Mouse (Mus musculus) C2C12 (cell line): ENCODE results near the gene Slc29a1. TPM values are rescaled to one million over a fixed set of nuclear protein-coding genes. Genes with fewer than 3 reads are reported as not detected.

Source experiments
- H3K27me3 ChIP-seq: one replicate; pipeline ENCODE4 v1.6.1; 2011; ENCODE audit not compliant: control insufficient read depth, insufficient read depth, insufficient read length
- H3K36me3 ChIP-seq: one replicate; pipeline ENCODE4 v1.6.1; 2011; ENCODE audit not compliant: control insufficient read depth, insufficient read depth
- H3K4me3 ChIP-seq: one replicate; pipeline ENCODE4 v1.5.1; 2011; ENCODE audit warnings: mild to moderate bottlenecking, control low read depth; ENCODE audit not compliant: poor library complexity, insufficient read depth, severe bottlenecking
- H3K79me2 ChIP-seq: one replicate; pipeline ENCODE4 v1.6.1; 2011; ENCODE audit not compliant: control insufficient read depth, insufficient read depth
- H3K79me3 ChIP-seq: one replicate; pipeline ENCODE4 v1.6.1; 2011; ENCODE audit warnings: low read depth, control low read depth
- H3ac ChIP-seq: one replicate; pipeline ENCODE3; 2011; ENCODE audit warnings: low read depth; ENCODE audit not compliant: control insufficient read depth, insufficient read length
- CEBPB ChIP-seq: IDR thresholded peaks from one replicate; pipeline ENCODE4 v1.6.1; 2011; ENCODE audit warnings: low read depth, mild to moderate bottlenecking, control low read depth, moderate library complexity
- CTCF ChIP-seq: IDR thresholded peaks from one replicate; pipeline ENCODE4 v1.5.1; 2011; ENCODE audit not compliant: control insufficient read depth, insufficient read depth, insufficient read length
- FOSL1 ChIP-seq: IDR thresholded peaks from one replicate; pipeline ENCODE4 v1.8.0; 2011; ENCODE audit warnings: mild to moderate bottlenecking, low read length; ENCODE audit not compliant: poor library complexity, insufficient read depth, severe bottlenecking
- MAX ChIP-seq: IDR thresholded peaks from one replicate; pipeline ENCODE4 v1.6.1; 2011; ENCODE audit warnings: mild to moderate bottlenecking, control low read depth
- MYOD1 ChIP-seq: IDR thresholded peaks from one replicate; pipeline ENCODE4 v1.6.1; 2011; ENCODE audit warnings: low read depth; ENCODE audit not compliant: control insufficient read depth, insufficient read length
- MYOG ChIP-seq: IDR thresholded peaks from one replicate; pipeline ENCODE4 v1.6.1; 2011; ENCODE audit not compliant: control insufficient read depth, insufficient read length; ENCODE audit errors: extremely low read depth
- USF1 ChIP-seq: IDR thresholded peaks from one replicate; pipeline ENCODE4 v1.6.1; 2011; ENCODE audit warnings: low read depth, mild to moderate bottlenecking, control low read depth, moderate library complexity
- polyA plus RNA-seq: library from polyadenylated mRNA; unstranded; fragments of >200 nt; fragmentation: generic; extraction: Trizol; gene quantifications from one replicate; pipeline ENCODE4 v1.2.1, GENCODE M21; 2012; ENCODE audit warnings: missing spikeins

Slc29a1 gene
- polyA plus RNA-seq, 1 experiment = 264 TPM

DNA sequence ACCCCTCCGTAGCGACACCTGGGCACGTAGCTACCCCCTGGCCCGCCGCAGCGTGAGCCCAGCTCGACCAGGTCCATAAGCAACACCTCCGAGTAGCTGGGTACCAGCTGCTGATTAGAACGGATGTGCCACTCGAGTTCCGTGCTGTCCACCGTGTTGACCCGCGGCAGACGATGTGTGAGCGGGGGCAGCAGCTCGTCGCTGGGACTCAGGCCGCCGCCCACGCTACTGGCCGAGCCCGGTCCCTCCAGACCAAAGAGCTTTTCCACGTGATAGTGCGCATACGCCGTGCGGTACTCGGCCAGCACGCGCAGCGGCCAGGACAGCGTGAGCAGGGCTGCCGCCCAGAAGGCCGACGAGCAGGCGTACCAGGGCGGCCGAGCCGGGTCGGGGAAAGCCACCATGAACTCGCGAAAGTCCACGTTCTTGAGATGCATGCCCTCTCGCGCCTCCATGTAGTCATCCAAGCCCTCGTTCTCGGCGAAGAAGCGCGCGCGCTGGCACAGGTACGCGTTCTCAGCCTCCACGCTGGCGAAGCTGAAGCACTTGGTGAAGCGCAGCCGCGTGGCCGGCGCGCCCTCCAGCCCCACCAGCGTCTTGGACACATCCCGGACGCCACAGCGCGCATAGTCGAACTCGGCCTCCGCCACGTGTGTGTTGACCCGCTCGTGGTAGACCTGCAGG is 54.0 kb downstream of the Slc29a1 start:
- no peaks in the 10 kb centered on the region for H3K79me2 ChIP-seq
- H3K27me3 ChIP-seq = peaks cover 48% of the 10 kb centered on the region
- no peak overlapping the region for H3K4me3 ChIP-seq

DNA sequence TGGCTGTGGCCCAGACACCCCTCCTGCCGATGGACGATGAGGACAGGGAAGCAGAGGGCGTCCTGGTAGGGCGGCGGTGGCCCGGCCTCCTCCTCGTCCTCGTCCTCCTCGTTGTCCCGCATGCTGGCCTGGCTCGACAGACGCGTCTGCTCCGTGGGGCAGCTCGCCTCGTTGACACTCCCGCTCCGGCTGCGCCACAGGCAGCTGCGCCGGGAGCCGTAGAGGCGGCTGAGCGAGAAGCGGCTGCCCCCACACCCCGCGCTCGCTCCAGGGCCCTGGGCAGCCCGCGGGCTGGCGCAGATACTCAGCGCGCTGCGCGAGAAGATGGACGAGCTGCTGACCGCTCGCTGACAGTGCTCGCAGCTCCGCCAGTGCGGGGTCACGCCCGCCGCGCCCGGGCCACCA is 54.5 kb downstream of the Slc29a1 start:
- H3K79me2 ChIP-seq = no peaks in the 10 kb centered on the region
- H3K36me3 ChIP-seq = no peaks in the 10 kb centered on the region
- no peak for TF ChIP-seq CEBPB
- TF ChIP-seq FOSL1 = no peak
- TF ChIP-seq CTCF = no peak
- no peak for TF ChIP-seq MYOG
- TF ChIP-seq MAX = no peak
- no peak for TF ChIP-seq MYOD1
- TF ChIP-seq USF1 = no peak
- no peak overlapping the region for H3ac ChIP-seq
- no peaks in the 10 kb centered on the region for H3K79me3 ChIP-seq
- H3K4me3 ChIP-seq = no peak overlapping the region
- H3K27me3 ChIP-seq = peaks cover 48% of the 10 kb centered on the region

More for the DNA sequence above, 54.0 kb downstream of the Slc29a1 start:
- no peak for TF ChIP-seq MAX
- no peak for TF ChIP-seq CTCF
- no peak for TF ChIP-seq MYOG
- no peaks in the 10 kb centered on the region for H3K79me3 ChIP-seq
- H3ac ChIP-seq = no peak overlapping the region
- no peaks in the 10 kb centered on the region for H3K36me3 ChIP-seq

DNA sequence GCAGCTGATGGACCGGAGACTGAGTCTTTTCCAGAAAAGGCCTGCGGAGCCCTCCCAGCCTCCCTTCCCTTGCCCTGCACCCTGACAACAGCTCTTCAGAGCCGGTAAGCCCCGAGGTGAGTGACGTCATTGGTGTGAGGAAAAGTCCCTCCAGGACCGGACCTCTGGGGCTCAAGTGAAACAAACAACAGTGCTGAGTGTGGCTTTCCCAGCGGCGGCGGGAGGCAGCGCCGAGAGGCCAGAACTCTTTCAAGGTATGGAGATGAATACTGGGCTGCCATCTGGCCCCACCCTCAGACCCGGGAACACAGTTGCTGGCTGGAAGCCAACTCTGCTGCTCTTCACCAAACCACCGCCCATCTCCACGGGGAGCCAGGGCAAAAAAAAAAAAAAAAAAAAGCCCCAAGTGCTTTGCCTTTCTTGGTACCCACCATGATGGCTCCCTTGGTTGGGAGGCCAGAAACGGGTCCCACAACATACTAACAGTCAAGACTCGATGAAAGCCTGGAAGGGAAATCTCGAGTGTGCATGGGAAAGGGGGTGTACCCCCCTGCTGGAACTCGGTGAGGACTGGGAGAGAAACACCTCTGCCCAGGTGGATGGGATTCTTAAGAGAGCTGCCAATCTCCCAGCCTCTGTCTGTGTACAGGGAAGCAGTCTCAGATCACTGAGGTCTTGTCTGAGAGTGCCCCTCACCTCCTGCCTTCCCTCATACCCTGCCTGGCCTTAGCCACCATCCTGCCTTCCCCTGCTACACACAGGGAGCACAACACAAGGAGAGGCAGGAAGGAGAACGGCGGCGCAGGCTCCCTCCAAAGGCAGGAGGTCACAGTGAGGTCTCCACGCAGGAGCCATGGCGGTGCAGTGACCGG is 55.2 kb downstream of the Slc29a1 start:
- no peak overlapping the region for H3K4me3 ChIP-seq
- peaks cover 55% of the 10 kb centered on the region for H3K27me3 ChIP-seq
- no peak overlapping the region for H3ac ChIP-seq
- no peaks in the 10 kb centered on the region for H3K79me3 ChIP-seq
- TF ChIP-seq MYOD1 (no peak), MYOG (no peak), USF1 (no peak), CTCF (no peak), MAX (no peak), CEBPB (no peak), FOSL1 (no peak)
- H3K36me3 ChIP-seq = no peaks in the 10 kb centered on the region
- no peaks in the 10 kb centered on the region for H3K79me2 ChIP-seq

DNA sequence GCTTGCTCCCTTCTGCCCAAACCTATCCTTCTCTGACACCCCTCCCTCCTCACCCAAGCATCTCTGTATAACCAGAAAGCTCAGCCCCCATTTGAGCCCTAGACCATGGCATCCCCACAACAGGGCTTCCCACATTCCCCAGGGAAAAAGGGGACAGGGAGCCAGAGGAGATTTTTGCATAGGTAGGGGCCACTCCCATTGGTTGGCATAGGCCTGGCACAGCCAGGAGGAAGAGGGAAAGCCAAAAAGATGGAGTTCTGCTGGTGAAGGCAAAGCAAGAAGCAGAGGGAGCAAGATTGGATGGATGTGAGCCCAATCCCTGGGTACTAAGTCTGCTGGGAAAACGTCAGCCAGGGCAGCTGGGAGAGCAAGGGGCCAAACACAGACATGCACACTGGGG is 56.3 kb downstream of the Slc29a1 start:
- no peak for TF ChIP-seq CTCF
- TF ChIP-seq MAX = no peak
- TF ChIP-seq CEBPB = no peak
- TF ChIP-seq FOSL1 = no peak
- no peak for TF ChIP-seq USF1
- TF ChIP-seq MYOD1 = no peak
- no peak for TF ChIP-seq MYOG
- no peaks in the 10 kb centered on the region for H3K79me3 ChIP-seq
- no peaks in the 10 kb centered on the region for H3K79me2 ChIP-seq
- no peak overlapping the region for H3ac ChIP-seq
- H3K4me3 ChIP-seq = no peak overlapping the region
- peaks cover 60% of the 10 kb centered on the region for H3K27me3 ChIP-seq
- no peaks in the 10 kb centered on the region for H3K36me3 ChIP-seq

DNA sequence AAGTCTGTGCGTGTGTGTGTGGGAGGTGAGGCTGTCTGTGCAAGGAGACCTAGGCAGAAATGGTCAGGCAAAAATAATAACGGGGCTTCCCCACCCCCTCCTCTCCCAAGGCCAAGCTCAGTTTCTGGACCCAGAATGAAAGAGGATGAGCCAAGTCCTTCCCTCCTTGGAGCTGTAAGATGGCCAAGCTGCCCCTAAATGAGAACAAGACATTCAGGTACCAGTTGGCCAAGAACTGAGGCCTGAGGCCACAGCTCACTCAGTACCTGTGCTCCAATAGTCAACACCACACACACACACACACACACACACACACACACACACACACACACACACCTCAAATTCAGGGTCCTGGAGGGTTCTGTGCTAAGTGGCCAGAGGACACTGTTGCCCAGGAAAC is 56.7 kb downstream of the Slc29a1 start:
- Histone ChIP-seq H3K79me3 (no peaks in the 10 kb centered on the region), H3K27me3 (peaks cover 62% of the 10 kb centered on the region), H3K79me2 (no peaks in the 10 kb centered on the region), H3K4me3 (no peak overlapping the region), H3K36me3 (no peaks in the 10 kb centered on the region), H3ac (no peak overlapping the region)
- no peak for TF ChIP-seq MYOD1
- TF ChIP-seq CEBPB = no peak
- TF ChIP-seq MYOG = no peak
- TF ChIP-seq CTCF = no peak
- no peak for TF ChIP-seq FOSL1
- no peak for TF ChIP-seq USF1
- no peak for TF ChIP-seq MAX
